Mouse (Mus musculus): Measurements from ENCODE around the gene Rps27rt. TPM values are rescaled to one million over a fixed set of nuclear protein-coding genes. Genes with fewer than 3 reads are reported as not detected.
"Not testable (repeated sequence)": the region's sequence is repeated elsewhere in the genome, so short reads cannot be mapped to it uniquely, and the experiment has no call there.

Gene Rps27rt
- total RNA-seq (2021): 51.1 and 57.4 TPM in 2 replicates
- long read RNA-seq, experiment 1, transcript Rps27rt-201 (1 exons, 374 nt): major isoform, 135 of 135 reads
- long read RNA-seq, experiment 1, partial matches to known transcripts: 0 of 135 reads
- long read RNA-seq, experiment 1, other reads (novel, unspliced or antisense): 0 of 135 reads
- long read RNA-seq, experiment 2, transcript Rps27rt-201 (1 exons, 374 nt): major isoform, 146 of 146 reads
- long read RNA-seq, experiment 2, partial matches to known transcripts: 0 of 146 reads
- long read RNA-seq, experiment 2, other reads (novel, unspliced or antisense): 0 of 146 reads

GRCm38 (mm10) chr9:114982689-114983360 is at the start of gene Rps27rt:
TSS of gene Rps27rt (minus strand) at chr9:114982739.
- DNase-seq: no peak

DNA sequence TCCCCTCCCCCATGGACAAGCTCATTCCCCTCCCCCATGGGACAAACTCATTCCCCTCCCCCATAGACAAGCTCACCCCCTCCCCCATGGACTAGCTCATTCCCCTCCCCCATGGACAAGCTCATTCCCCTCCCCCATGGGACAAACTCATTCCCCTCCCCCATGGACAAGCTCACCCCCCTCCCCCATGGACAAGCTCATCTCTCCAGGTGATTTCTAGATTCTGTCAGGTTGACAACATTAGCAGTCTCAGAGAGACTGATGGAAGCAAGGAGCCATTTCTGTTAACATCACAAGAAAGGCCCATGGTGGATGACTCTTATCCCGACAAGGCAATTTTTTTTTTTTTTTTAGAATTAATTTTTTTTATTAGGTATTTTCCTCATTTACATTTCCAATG is 48.5 kb upstream of the Rps27rt start:
- DNase-seq: not testable (repeated sequence)

DNA sequence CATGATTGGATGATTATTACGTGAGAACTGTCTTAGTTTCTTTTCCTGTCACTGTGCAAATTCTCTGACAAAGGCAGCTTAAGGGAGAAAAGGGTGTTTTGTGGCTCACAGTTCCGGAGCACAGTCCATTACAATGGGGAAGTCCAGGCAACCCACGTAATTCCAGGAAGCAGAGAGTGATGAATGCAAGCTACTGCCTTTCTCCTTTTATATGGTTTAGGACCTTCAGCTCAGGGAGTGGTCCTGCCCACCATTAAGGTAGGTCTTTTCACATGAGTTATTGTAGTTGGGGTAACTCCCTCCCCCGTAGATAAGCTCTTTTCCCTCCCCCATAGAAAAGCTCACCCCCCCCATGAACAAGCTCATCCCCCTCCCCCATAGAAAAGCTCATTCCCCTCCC is 48.0 kb upstream of the Rps27rt start:
- DNase-seq: no peak

- no peak for DNase-seq
Observed at GRCm38 (mm10) chr9:115029307-115029706, 46.8 kb upstream of the Rps27rt start.

- DNase-seq: no peak
Observed at GRCm38 (mm10) chr9:115023708-115024383, 41.3 kb upstream of the Rps27rt start.

DNA sequence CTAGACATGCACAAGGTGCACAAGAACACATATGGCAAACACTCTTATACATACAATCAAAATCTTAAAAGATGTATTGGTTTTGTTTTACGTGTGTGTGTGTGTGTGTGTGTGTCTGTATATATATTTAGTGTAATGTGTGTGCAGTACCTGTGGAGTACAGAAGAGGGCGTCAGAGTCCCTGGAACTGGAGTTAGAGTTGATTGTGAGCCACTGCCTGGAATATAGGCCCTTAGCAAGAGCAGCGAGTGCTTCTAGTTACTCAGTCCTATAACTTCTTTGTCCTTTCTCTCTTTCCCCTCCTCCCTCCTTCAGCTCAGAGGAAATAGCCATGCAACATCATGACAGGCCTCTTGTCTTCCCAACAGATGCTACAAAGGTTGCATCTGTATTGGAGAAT is 40.6 kb upstream of the Rps27rt start:
- DNase-seq: no peak

DNA sequence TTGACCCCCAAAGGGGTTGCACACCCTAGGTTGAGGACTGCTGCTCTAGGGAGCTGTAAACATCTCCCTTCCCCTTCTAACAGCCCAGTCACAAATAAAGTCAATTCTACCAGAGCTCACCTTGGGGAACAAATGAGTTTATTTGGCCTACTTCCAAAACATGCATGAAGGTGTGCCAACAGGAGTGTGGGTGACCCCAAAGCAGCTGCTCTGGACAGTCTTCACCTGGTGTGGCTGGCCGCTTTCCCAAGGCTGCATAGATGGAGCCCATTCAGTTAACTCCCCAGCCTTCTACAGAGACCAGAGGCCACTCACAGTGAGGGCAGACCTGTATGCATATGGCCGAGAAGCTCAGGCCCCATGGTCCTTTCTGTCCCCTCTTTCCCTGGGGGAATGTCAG is 38.9 kb upstream of the Rps27rt start:
- no peak for DNase-seq

GRCm38 (mm10) chr9:115020141-115020540 is 37.6 kb upstream of the Rps27rt start:
- DNase-seq: peak; percentile 16

- no peak for DNase-seq
Observed at GRCm38 (mm10) chr9:115012367-115012766, 29.8 kb upstream of the Rps27rt start.

DNA sequence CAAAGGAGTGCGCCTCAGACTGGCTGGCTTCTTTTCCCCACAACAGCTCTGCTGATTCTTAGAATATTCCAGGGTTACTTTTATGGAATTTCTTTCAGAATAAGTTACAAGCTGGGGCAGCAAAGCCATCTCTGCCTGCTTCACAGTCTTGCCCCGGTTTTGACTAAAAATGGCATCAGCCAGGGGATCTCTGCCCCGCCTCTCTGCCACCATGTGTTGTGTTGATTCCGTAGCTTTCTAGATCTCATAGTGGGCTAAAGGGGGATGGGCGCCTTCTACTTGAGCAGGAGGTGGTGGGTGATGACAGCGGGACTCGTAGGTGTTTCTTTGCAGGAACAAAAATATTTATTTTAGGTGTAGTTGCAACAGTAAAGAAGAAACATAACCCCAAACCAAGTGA is 25.7 kb upstream of the Rps27rt start:
- DNase-seq: no peak

GRCm38 (mm10) chr9:115007776-115008175 is 25.2 kb upstream of the Rps27rt start:
- no peak for DNase-seq

GRCm38 (mm10) chr9:115005446-115005845 is 22.9 kb upstream of the Rps27rt start:
- no peak for DNase-seq

DNA sequence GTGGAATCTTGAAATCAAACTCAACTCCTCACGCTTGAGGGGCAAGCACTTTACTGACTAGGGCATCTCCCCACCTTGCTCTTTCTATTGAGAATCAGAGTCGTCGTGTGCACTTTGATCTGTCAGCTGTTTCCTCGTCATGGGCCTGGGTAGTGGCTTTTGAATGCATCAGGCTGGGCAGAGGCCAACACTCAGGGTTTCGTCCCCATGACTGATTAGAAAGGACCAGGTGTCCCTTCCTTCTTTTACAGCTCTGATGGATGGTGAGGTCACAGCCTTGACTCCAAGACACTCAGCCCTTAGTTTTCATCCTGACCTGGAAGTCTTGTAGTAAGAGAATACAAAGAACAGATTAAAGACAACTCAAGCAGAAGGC is 17.2 kb upstream of the Rps27rt start:
- DNase-seq: no peak

DNA sequence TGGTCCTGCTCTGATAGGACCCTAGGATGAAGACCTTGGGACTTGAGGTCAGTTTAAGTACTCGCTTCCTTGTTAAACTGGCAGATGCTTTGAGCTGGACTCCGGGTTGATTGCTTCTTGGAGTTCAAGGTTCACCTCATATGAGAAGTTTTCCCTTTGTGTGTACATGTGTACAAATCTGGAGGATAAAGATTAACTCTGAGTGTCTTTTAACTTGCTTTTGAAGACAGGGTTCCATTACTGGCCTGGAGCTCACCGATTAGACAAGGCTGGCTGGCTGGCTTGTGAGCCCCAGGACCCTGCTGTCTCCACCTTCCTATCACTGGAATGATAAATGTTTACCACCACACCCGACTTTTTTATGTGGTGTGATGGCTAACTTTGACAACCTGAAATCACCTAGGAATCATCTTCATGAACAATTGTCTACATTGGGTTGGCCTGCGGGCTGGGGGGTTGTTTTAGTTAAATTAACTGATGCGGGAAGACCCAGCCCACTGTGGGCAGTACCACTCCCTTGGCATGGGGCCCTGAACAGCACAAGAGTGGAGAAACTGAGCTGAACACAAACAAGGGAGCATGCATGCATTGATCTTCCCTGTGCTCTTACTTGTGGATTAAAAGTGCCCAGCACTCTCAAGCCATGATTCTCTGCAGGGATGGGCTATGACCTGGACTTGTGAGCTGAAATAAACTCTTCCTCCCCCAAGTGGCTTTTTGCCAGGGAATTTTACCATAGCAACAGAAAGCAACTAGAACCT is 16.7 kb upstream of the Rps27rt start:
- DNase-seq: no peak

GRCm38 (mm10) chr9:114996489-114996888 is 13.9 kb upstream of the Rps27rt start:
- DNase-seq: no peak

GRCm38 (mm10) chr9:114995716-114996115 is 13.2 kb upstream of the Rps27rt start:
- no peak for DNase-seq

GRCm38 (mm10) chr9:114995250-114995649 is 12.7 kb upstream of the Rps27rt start:
- DNase-seq: no peak

- no peak for DNase-seq
Observed at GRCm38 (mm10) chr9:114992528-114992927, 10.0 kb upstream of the Rps27rt start.

GRCm38 (mm10) chr9:114990421-114990820 is 7.9 kb upstream of the Rps27rt start:
- DNase-seq: peak; percentile 38

DNA sequence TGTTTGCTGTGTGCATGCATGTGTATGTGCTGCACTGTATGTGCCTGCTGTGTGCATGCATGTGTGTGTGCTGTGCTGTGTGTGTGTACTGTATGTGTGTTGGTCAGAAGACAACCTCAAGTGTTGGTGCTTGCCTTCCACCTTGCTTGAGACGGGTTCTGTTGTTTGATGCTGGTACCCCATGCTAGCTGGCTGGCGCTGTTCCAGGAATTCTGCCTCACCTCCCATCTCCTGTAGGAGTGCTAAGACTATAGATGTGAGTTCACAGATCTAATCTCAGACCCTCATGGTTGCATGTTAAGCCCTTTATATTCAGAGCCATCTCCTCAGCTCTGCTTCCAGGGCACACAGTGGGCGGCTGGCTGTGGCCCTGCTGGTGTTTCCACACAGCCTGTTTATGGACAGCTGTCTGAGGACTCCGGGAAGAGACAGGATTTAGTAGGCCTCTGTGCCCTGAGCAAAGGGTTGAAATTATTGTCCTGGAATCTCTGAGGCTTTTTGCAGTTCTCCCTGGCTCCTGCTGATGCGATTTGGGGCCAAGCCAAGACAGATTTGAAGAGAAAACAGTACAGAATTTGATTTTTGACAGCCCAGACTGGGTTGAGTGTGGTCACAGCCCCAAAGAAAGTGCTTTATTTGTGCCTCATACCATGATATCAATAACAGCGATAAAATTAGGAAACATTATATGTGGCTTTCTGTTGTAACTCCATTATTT is 6.2 kb upstream of the Rps27rt start:
- DNase-seq: no peak

DNA sequence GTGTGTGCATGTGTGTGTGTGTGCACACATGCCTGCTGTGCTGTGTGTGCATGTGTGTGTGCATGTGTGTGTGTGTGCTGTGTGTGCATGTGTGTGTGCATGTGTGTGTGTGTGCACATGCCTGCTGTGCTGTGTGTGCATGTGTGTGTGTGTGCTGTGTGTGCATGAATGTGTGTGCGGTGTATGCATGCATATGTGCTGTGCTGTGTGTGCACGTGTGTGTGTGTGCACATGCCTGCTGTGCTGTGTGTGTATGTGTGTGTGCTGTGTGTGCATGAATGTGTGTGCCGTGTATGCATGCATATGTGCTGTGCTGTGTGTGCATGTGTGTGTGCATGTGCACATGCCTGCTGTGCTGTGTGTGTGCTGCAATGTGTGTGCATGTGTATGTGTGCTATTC is 5.5 kb upstream of the Rps27rt start:
- no peak for DNase-seq

DNA sequence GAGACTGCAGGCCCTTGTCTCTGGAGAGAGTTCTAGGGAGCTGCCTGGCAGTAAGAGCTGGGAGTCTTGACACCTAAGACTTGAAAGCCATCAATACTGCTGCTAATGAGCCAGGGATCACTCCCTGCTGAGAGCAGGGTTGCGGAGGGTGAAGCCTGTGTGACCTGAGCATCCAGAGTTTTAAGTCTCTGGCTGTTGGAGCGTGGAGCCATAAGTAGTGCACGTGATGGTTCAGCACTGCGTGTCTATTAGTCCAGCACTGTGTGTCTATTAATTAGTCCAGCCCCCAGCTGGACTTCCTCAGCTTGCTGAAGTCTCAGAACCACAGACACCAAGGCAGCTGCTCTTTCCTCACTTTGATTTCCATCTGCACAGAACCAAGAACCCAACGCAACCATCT is 3.8 kb upstream of the Rps27rt start:
- no peak for DNase-seq
